Mouse (Mus musculus) G1E (cell line): ENCODE measurements around the gene Tsc22d3.

Source experiments
- CTCF ChIP-seq: IDR thresholded peaks from 2 replicates; pipeline ENCODE4 v1.5.1; 2012; ENCODE audit warnings: low read depth, low read length, inconsistent platforms, mixed read lengths
- GATA1 ChIP-seq: IDR thresholded peaks from 2 replicates; pipeline ENCODE4 v1.6.1; 2012; ENCODE audit warnings: borderline replicate concordance, low read length, inconsistent platforms, mixed read lengths

DNA sequence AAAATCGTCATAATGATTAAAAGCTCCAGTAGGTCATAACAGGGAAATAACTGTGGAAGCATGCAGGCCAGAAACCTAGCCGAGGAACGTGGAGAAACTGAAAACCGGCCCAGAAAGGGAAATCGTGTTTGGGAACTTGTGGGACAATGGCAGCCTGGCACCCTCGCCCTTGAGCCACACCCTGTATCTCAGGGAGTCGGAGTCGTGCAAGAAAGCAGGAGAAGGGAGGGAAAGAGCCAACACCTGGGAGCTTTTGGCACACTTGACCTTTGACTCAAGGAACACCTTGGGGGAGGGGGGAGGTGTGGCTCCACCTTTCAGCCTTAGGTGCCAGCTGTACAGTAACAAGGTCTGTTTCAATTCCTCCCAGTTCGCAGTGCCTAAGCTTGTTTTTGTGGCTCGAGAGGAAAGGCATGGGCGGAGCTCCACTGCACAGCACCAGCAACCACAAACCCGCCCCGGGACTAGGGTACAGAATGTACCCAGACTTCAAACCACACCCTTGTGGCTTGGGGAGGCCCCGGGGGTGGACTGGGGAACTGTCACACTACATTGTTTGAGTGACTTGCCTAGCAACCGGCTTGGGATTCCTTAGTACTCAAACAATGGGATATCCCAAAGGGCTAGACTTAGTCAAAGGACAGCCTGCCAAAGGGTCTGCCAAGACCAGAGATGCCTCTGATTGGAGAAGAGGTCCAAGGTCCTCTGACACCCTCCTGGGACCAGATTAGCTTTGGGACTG lies 94.8 kb downstream of the Tsc22d3 start:
- TF ChIP-seq GATA1 (no peak), CTCF (no peak)
